Mouse (Mus musculus) midbrain, embryonic 15.5 days (tissue): ENCODE results near the gene Cachd1. TPM values are rescaled to one million over a fixed set of nuclear protein-coding genes. Genes with fewer than 3 reads are reported as not detected.

Source experiments
- ATAC-seq: fragments of 200-750 bp; cut with Nextera tagmentation; replicated peaks from 2 replicates; pipeline ENCODE4 v1.8.0; 2017; ENCODE audit warnings: moderate TSS enrichment
- H3K27ac ChIP-seq: fragments of 300-500 bp; sonication (generic); 2 replicates; pipeline ENCODE4 v1.5.1; 2015; ENCODE audit warnings: mild to moderate bottlenecking, inconsistent platforms
- H3K27me3 ChIP-seq: fragments of 300-500 bp; sonication (generic); replicated peaks from 2 replicates; pipeline ENCODE4 v1.6.1; 2015; ENCODE audit warnings: inconsistent platforms
- H3K36me3 ChIP-seq: fragments of 300-500 bp; sonication (generic); replicated peaks from 2 replicates; pipeline ENCODE4 v1.6.1; 2015; ENCODE audit warnings: inconsistent platforms
- H3K4me1 ChIP-seq: fragments of 300-500 bp; sonication (generic); 2 replicates; pipeline ENCODE4 v1.6.1; 2015; ENCODE audit warnings: inconsistent platforms
- H3K4me2 ChIP-seq: fragments of 300-500 bp; sonication (generic); 2 replicates; pipeline ENCODE4 v1.6.1; 2015; ENCODE audit warnings: inconsistent platforms, mild to moderate bottlenecking, moderate library complexity
- H3K4me3 ChIP-seq: fragments of 300-500 bp; sonication (generic); 2 replicates; pipeline ENCODE4 v1.5.1; 2015; ENCODE audit warnings: mild to moderate bottlenecking, inconsistent platforms
- H3K9ac ChIP-seq: fragments of 300-500 bp; sonication (generic); 2 replicates; pipeline ENCODE4 v1.6.1; 2015; ENCODE audit warnings: mild to moderate bottlenecking, inconsistent platforms
- H3K9me3 ChIP-seq: fragments of 300-500 bp; sonication (generic); 2 replicates; pipeline ENCODE4 v1.6.1; 2016; ENCODE audit warnings: inconsistent platforms
- WGBS: fragments of 180-500 bp; shearing (Covaris S2); methylation state at CpG from one replicate; pipeline ENCODE4 v1.1.7; 2015; ENCODE audit warnings: mixed read lengths; 5-methylcytosine and 5-hydroxymethylcytosine counted together
- polyA plus RNA-seq: library from polyadenylated mRNA; unstranded; fragments of >200 nt; fragmentation: Nextera tagmentation; extraction: Ambion mirVana; gene quantifications from 2 replicates; pipeline ENCODE4 v1.2.1, GENCODE M21; 2015

The Cachd1 gene
- polyA plus RNA-seq, 1 experiment from 2014 or later = 41.8 TPM

GRCm38 (mm10) chr4:100988231-100988799 is 211.8 kb downstream of the Cachd1 start:
- WGBS = 53% methylated on average over 8 of the region's 8 CpGs

DNA sequence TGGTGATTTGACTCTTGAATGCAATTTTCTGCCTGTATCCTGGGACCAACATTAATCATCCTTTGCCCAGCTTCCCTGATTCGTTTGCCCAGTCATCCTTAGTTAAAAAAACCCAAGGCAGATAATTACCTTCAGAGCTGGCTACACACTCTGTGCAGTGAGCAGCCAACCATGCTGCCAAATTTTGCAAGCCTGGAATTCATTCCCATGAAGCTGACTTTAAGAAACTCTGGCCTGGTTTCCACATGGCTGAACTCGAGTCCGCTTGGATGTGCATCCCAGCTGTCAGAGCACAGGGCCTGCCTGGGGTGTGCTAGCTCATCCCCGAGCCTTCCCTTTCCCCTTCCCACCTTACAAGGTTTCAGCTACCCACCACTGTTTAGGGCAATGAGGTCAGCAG is 214.5 kb downstream of the Cachd1 start:
- Histone ChIP-seq H3K4me3 (no peak overlapping the region), H3K27ac (peak overlapping the region; percentile 16; the same call in 1 of the 2 replicates), H3K4me2 (no peak overlapping the region), H3K9me3 (no peaks in the 10 kb centered on the region), H3K4me1 (peaks cover 50% of the 10 kb centered on the region), H3K9ac (no peak overlapping the region), H3K36me3 (peaks cover 18% of the 10 kb centered on the region), H3K27me3 (no peaks in the 10 kb centered on the region)
- WGBS = 35% methylated on average over 4 of the region's 4 CpGs
- no peak for ATAC-seq

More at GRCm38 (mm10) chr4:100988231-100988799, 211.8 kb downstream of the Cachd1 start:
- H3K9ac ChIP-seq = no peak overlapping the region
- no peak overlapping the region for H3K4me2 ChIP-seq
- no peaks in the 10 kb centered on the region for H3K27me3 ChIP-seq
- no peak; the same call in 1 of the 2 replicates for ATAC-seq
- H3K4me1 ChIP-seq = peaks cover 26% of the 10 kb centered on the region
- H3K27ac ChIP-seq = peak overlapping the region; percentile 30; the same call in 1 of the 2 replicates
- H3K9me3 ChIP-seq = no peaks in the 10 kb centered on the region
- no peak overlapping the region for H3K4me3 ChIP-seq
- peaks cover 21% of the 10 kb centered on the region for H3K36me3 ChIP-seq

- WGBS = 86% methylated on average over 6 of the region's 6 CpGs
- no peak for ATAC-seq
- Histone ChIP-seq H3K9ac (no peak overlapping the region), H3K4me2 (no peak overlapping the region), H3K9me3 (no peaks in the 10 kb centered on the region), H3K27ac (no peak overlapping the region), H3K4me3 (no peak overlapping the region), H3K4me1 (peaks cover 61% of the 10 kb centered on the region), H3K36me3 (peaks cover 15% of the 10 kb centered on the region), H3K27me3 (no peaks in the 10 kb centered on the region)
Measured at GRCm38 (mm10) chr4:100992086-100992485, 215.6 kb downstream of the Cachd1 start.

- H3K4me1 ChIP-seq = peaks cover 76% of the 10 kb centered on the region
- H3K9ac ChIP-seq = no peak overlapping the region
- H3K27me3 ChIP-seq = no peaks in the 10 kb centered on the region
- no peak; the same call in 1 of the 2 replicates for ATAC-seq
- 0 out of 2 replicates have a peak overlapping the region, but pooled peaks have one; percentile 23 for H3K27ac ChIP-seq
- H3K4me2 ChIP-seq = no peak overlapping the region
- no peak overlapping the region for H3K4me3 ChIP-seq
- peaks cover 10% of the 10 kb centered on the region; the same call in 1 of the 2 replicates for H3K36me3 ChIP-seq
- WGBS = 43% methylated on average over 18 of the region's 18 CpGs
- H3K9me3 ChIP-seq = no peaks in the 10 kb centered on the region
Measured at GRCm38 (mm10) chr4:100994442-100995255, 218.2 kb downstream of the Cachd1 start.

DNA sequence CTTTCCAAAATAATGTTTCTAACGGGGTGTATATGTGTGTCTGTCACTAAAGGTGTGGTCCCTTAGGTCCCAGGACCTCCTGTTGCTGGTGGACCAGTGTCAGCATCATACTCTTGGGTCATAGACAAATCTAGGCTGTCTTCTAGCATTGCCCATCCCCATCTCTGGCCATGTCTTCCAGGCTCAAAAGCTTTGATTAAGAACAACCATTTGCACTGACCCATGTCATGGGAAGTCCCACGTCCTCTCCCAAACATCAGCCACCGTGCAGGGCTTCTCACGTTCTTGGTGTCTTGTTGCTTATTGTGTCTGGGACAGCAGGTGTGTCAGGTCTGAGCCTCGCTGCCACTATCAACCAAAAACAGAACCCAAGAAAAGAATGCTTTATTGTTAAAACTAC is 219.1 kb downstream of the Cachd1 start:
- peaks cover 68% of the 10 kb centered on the region for H3K4me1 ChIP-seq
- WGBS = 70% methylated on average over 5 of the region's 5 CpGs
- no peak for ATAC-seq
- H3K9me3 ChIP-seq = no peaks in the 10 kb centered on the region
- H3K4me2 ChIP-seq = no peak overlapping the region
- peak overlapping the region; percentile 57; the same call in 1 of the 2 replicates for H3K27ac ChIP-seq
- no peaks in the 10 kb centered on the region for H3K27me3 ChIP-seq
- no peak overlapping the region for H3K4me3 ChIP-seq
- no peak overlapping the region for H3K9ac ChIP-seq
- H3K36me3 ChIP-seq = peaks cover 2% of the 10 kb centered on the region; the same call in 1 of the 2 replicates

GRCm38 (mm10) chr4:100996060-100996651 is 219.7 kb downstream of the Cachd1 start:
- H3K4me2 ChIP-seq = no peak overlapping the region
- H3K27ac ChIP-seq = peak overlapping the region; percentile 57
- no peaks in the 10 kb centered on the region for H3K9me3 ChIP-seq
- 0 out of 2 replicates have a peak, but pooled peaks have one; percentile 15 for ATAC-seq
- H3K27me3 ChIP-seq = no peaks in the 10 kb centered on the region
- H3K4me3 ChIP-seq = no peak overlapping the region
- H3K9ac ChIP-seq = no peak overlapping the region
- WGBS = 20% methylated on average over 4 of the region's 4 CpGs
- H3K4me1 ChIP-seq = peaks cover 65% of the 10 kb centered on the region
- no peaks in the 10 kb centered on the region; the same call in 1 of the 2 replicates for H3K36me3 ChIP-seq

- H3K27me3 ChIP-seq = no peaks in the 10 kb centered on the region
- peaks cover 58% of the 10 kb centered on the region for H3K4me1 ChIP-seq
- no peak overlapping the region for H3K9ac ChIP-seq
- H3K9me3 ChIP-seq = no peaks in the 10 kb centered on the region
- no peak for ATAC-seq
- no peak overlapping the region for H3K4me2 ChIP-seq
- peaks cover 5% of the 10 kb centered on the region for H3K36me3 ChIP-seq
- H3K4me3 ChIP-seq = no peak overlapping the region
- peak overlapping the region; percentile 40; the same call in 1 of the 2 replicates for H3K27ac ChIP-seq
- 19% methylated on average over 2 of the region's 2 CpGs for WGBS
Measured at GRCm38 (mm10) chr4:100998145-100998544, 221.7 kb downstream of the Cachd1 start.

DNA sequence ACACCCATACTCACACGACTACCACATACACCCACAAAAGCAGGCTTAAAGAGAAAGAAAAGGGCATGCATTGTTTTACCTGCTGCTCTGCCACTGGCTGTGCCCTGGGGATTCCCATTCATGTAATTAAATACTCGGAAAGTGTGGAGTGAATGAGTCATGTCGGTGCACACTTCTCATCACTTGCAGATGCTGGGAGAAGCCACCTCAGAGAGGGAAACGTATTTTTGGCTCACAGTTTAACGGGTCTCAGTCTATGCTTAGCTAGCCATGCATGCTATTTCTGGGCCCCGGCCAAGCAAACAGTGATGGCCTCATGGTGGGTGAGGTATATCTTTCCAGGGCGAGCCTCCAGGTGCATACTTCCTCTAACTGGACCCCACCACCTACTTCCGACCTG is 222.4 kb downstream of the Cachd1 start:
- WGBS = 81% methylated on average over 8 of the region's 8 CpGs

DNA sequence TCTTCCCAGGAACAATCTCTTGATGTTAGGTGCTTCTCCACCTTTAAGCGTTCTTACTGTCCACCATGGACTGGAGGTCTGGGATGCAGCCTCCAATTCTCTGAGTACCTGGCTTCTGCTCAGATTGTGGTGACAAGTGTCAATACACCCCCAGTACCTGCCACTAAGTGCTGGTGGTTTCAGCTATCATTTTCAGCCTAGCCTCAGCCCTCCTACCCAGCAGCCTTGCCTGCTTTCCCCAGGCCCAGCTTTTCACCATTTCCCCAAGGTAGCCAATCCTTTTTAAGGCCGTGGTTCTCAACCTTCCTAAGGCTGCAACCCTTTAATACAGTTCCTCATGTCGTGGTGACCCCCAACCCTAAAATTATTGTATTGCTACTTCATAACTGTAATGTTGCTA is 224.1 kb downstream of the Cachd1 start:
- H3K36me3 ChIP-seq = peaks cover 5% of the 10 kb centered on the region
- H3K4me2 ChIP-seq = no peak overlapping the region
- peaks cover 36% of the 10 kb centered on the region for H3K4me1 ChIP-seq
- no peaks in the 10 kb centered on the region for H3K9me3 ChIP-seq
- H3K27ac ChIP-seq = no peak overlapping the region
- H3K4me3 ChIP-seq = no peak overlapping the region
- no peak overlapping the region for H3K9ac ChIP-seq
- H3K27me3 ChIP-seq = no peaks in the 10 kb centered on the region
- no peak for ATAC-seq
- WGBS = 94% methylated on average over 3 of the region's 3 CpGs

More for the DNA sequence above, 222.4 kb downstream of the Cachd1 start:
- no peak overlapping the region for H3K4me2 ChIP-seq
- peaks cover 52% of the 10 kb centered on the region for H3K4me1 ChIP-seq
- peaks cover 5% of the 10 kb centered on the region for H3K36me3 ChIP-seq
- H3K27me3 ChIP-seq = no peaks in the 10 kb centered on the region
- no peak overlapping the region for H3K4me3 ChIP-seq
- no peak for ATAC-seq
- H3K27ac ChIP-seq = peak overlapping the region; percentile 40; the same call in 1 of the 2 replicates
- H3K9ac ChIP-seq = no peak overlapping the region
- H3K9me3 ChIP-seq = no peaks in the 10 kb centered on the region

DNA sequence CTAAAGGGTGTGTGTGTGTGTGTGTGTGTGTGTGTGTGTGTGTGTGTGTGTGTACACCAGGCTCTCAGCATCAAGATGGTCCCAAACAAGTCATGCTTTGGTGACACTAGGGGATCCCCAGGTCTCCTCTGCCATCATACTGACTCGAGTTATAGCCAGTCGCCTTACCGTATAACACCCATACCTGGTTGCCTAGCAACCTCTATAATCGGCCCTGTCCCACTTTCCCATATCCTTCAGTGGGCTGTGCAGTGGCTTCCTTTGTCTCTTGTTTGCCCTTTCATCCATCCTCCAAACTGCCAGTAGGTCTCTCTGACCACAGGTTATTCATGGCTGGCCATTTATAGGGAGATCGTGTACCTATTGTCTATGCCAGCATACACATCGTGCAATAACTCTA is 224.6 kb downstream of the Cachd1 start:
- peak overlapping the region; percentile 54; the same call in 1 of the 2 replicates for H3K27ac ChIP-seq
- H3K27me3 ChIP-seq = no peaks in the 10 kb centered on the region
- H3K4me2 ChIP-seq = no peak overlapping the region
- H3K36me3 ChIP-seq = peaks cover 5% of the 10 kb centered on the region
- no peak overlapping the region for H3K9ac ChIP-seq
- 0 out of 2 replicates have a peak, but pooled peaks have one; percentile 55 for ATAC-seq
- no peaks in the 10 kb centered on the region for H3K9me3 ChIP-seq
- H3K4me3 ChIP-seq = no peak overlapping the region
- H3K4me1 ChIP-seq = peaks cover 31% of the 10 kb centered on the region
- 57% methylated on average over 6 of the region's 6 CpGs for WGBS

GRCm38 (mm10) chr4:101002961-101003360 is 226.5 kb downstream of the Cachd1 start:
- Histone ChIP-seq H3K4me1 (peaks cover 13% of the 10 kb centered on the region), H3K27ac (no peak overlapping the region), H3K27me3 (no peaks in the 10 kb centered on the region), H3K4me3 (no peak overlapping the region), H3K9me3 (no peaks in the 10 kb centered on the region), H3K4me2 (no peak overlapping the region), H3K9ac (no peak overlapping the region), H3K36me3 (peaks cover 5% of the 10 kb centered on the region)
- 94% methylated on average over 16 of the region's 16 CpGs for WGBS
- ATAC-seq = no peak

DNA sequence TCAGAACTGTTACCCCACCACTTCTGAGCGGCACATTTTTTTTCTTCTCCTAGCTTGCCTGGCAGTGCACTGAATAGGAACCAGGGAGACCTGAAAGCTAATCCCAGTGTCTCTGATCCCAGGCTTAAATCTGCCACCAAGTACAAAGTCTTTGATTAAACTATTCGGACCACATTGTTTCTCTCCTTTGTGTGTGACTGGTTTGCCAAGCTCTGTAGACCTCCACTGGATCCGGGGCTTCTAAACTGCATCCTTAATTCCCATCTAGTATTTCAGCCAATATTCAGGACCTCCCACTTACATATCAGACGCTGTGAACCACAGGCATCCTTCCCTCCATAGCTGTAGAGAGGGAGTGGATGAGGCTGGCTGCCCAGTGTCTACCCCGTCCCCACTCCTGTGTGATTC is 231.9 kb downstream of the Cachd1 start:
- peak; percentile 71 for ATAC-seq
- peak overlapping the region; percentile 34; the same call in 1 of the 2 replicates for H3K27ac ChIP-seq

More for the DNA sequence above, 231.9 kb downstream of the Cachd1 start:
- Histone ChIP-seq H3K36me3 (no peaks in the 10 kb centered on the region), H3K27me3 (no peaks in the 10 kb centered on the region), H3K4me1 (peaks cover 7% of the 10 kb centered on the region; the same call in 1 of the 2 replicates), H3K4me2 (no peak overlapping the region), H3K4me3 (no peak overlapping the region), H3K9me3 (no peaks in the 10 kb centered on the region), H3K9ac (no peak overlapping the region)
- WGBS = 11% methylated on average over 5 of the region's 5 CpGs
